Mouse (Mus musculus): ENCODE results near the gene Fam122c.
"Not testable (repeated sequence)": the region's sequence is repeated elsewhere in the genome, so short reads cannot be mapped to it uniquely, and the experiment has no call there.

Gene Fam122c

GRCm38 (mm10) chrX:53273124-53273523 is at the start of gene Fam122c:
Gene Fam122c (plus strand): TSS chrX:53273424.
- DNase-seq (ENCODE audit: low spot score in 2 of 2), result no peak

- no peak for DNase-seq (ENCODE audit: low spot score in 2 of 2)
Measured at GRCm38 (mm10) chrX:53224353-53224944, 48.8 kb upstream of the Fam122c start.

- no peak for DNase-seq (ENCODE audit: low spot score in 2 of 2)
Measured at GRCm38 (mm10) chrX:53231965-53232364, 41.3 kb upstream of the Fam122c start.

- DNase-seq (ENCODE audit: low spot score in 2 of 2), result no peak
Measured at GRCm38 (mm10) chrX:53233689-53234088, 39.5 kb upstream of the Fam122c start.

- no peak for DNase-seq (ENCODE audit: low spot score in 2 of 2)
Measured at GRCm38 (mm10) chrX:53236404-53236803, 36.8 kb upstream of the Fam122c start.

GRCm38 (mm10) chrX:53237971-53238370 is 35.3 kb upstream of the Fam122c start:
- no peak for DNase-seq (ENCODE audit: low spot score in 2 of 2)

- DNase-seq (ENCODE audit: low spot score in 2 of 2), result no peak
Measured at GRCm38 (mm10) chrX:53240011-53240410, 33.2 kb upstream of the Fam122c start, which contains the start of gene Plac1. Gene Plac1 (minus strand): TSS chrX:53240111.

- DNase-seq (ENCODE audit: low spot score in 2 of 2), result no peak
Measured at GRCm38 (mm10) chrX:53255195-53255594, 18.0 kb upstream of the Fam122c start.

- DNase-seq (ENCODE audit: low spot score in 2 of 2), result no peak
Measured at GRCm38 (mm10) chrX:53266186-53266585, 7.0 kb upstream of the Fam122c start.

- peak; percentile 13 to 25 for DNase-seq (ENCODE audit: low spot score in 2 of 2)
Measured at GRCm38 (mm10) chrX:53268856-53269255, 4.4 kb upstream of the Fam122c start.

- peak; percentile 83 to 85 for DNase-seq (ENCODE audit: low spot score in 2 of 2)
Measured at GRCm38 (mm10) chrX:53269289-53270062, 3.7 kb upstream of the Fam122c start, which contains the start of gene Fam122b. Gene Fam122b (minus strand): TSS chrX:53269805.

GRCm38 (mm10) chrX:53270063-53270432 is 3.2 kb upstream of the Fam122c start:
- no peak for DNase-seq (ENCODE audit: low spot score in 2 of 2)

- not testable (repeated sequence) for DNase-seq (ENCODE audit: low spot score in 2 of 2)
Measured at GRCm38 (mm10) chrX:53271628-53272027, 1.6 kb upstream of the Fam122c start.

- DNase-seq (ENCODE audit: low spot score in 2 of 2), result no peak
Measured at GRCm38 (mm10) chrX:53287924-53288323, 14.7 kb downstream of the Fam122c start.

- no peak for DNase-seq (ENCODE audit: low spot score in 2 of 2)
Measured at GRCm38 (mm10) chrX:53320564-53320963, 47.3 kb downstream of the Fam122c start.

GRCm38 (mm10) chrX:53321111-53321510 is 47.9 kb downstream of the Fam122c start:
- no peak for DNase-seq (ENCODE audit: low spot score in 2 of 2)

- no peak for DNase-seq (ENCODE audit: low spot score in 2 of 2)
Measured at GRCm38 (mm10) chrX:53330396-53330795, 57.2 kb downstream of the Fam122c start.

GRCm38 (mm10) chrX:53337355-53337754 is 64.1 kb downstream of the Fam122c start:
- DNase-seq (ENCODE audit: low spot score in 2 of 2), result no peak

GRCm38 (mm10) chrX:53341531-53341930 is 68.3 kb downstream of the Fam122c start:
- DNase-seq (ENCODE audit: low spot score in 2 of 2), result peak; percentile 22 to 25

- DNase-seq (ENCODE audit: low spot score in 2 of 2), result no peak
Measured at GRCm38 (mm10) chrX:53348374-53348773, 75.2 kb downstream of the Fam122c start.

GRCm38 (mm10) chrX:53364668-53365383 is 91.6 kb downstream of the Fam122c start:
- no peak for DNase-seq (ENCODE audit: low spot score in 2 of 2)

- peak in 1 of 2 experiments; percentile 4 for DNase-seq (ENCODE audit: low spot score in 2 of 2)
Measured at GRCm38 (mm10) chrX:53369534-53370365, 96.5 kb downstream of the Fam122c start.

Data from right cerebral cortex, adult 2 months (tissue).